Mouse (Mus musculus) midbrain, embryonic 13.5 days (tissue): ENCODE measurements around the gene Herc2. TPM values are rescaled to one million over a fixed set of nuclear protein-coding genes. Genes with fewer than 3 reads are reported as not detected.

ENCODE experiments used
- ATAC-seq: fragments of 200-750 bp; cut with Nextera tagmentation; 2 replicates; pipeline ENCODE4 v1.8.0; 2017; ENCODE audit warnings: mild to moderate bottlenecking, moderate TSS enrichment, moderate library complexity
- H3K27ac ChIP-seq: fragments of 300-500 bp; sonication (generic); 2 replicates; pipeline ENCODE4 v1.5.1; 2015; ENCODE audit warnings: inconsistent platforms, mild to moderate bottlenecking, moderate library complexity
- H3K27me3 ChIP-seq: fragments of 300-500 bp; sonication (generic); 2 replicates; pipeline ENCODE4 v1.6.1; 2015; ENCODE audit warnings: mild to moderate bottlenecking, inconsistent platforms
- H3K36me3 ChIP-seq: fragments of 300-500 bp; sonication (generic); 2 replicates; pipeline ENCODE4 v1.6.1; 2015; ENCODE audit warnings: mild to moderate bottlenecking, inconsistent platforms
- H3K4me1 ChIP-seq: fragments of 300-500 bp; sonication (generic); replicated peaks from 2 replicates; pipeline ENCODE4 v1.6.1; 2015; ENCODE audit warnings: inconsistent platforms
- H3K4me2 ChIP-seq: fragments of 300-500 bp; sonication (generic); replicated peaks from 2 replicates; pipeline ENCODE4 v1.6.1; 2015; ENCODE audit warnings: moderate library complexity, mild to moderate bottlenecking, inconsistent platforms
- H3K4me3 ChIP-seq: fragments of 300-500 bp; sonication (generic); replicated peaks from 2 replicates; pipeline ENCODE4 v1.5.1; 2015; ENCODE audit warnings: mild to moderate bottlenecking, inconsistent platforms
- H3K9ac ChIP-seq: fragments of 300-500 bp; sonication (generic); replicated peaks from 2 replicates; pipeline ENCODE4 v1.6.1; 2015; ENCODE audit warnings: mild to moderate bottlenecking, inconsistent platforms
- H3K9me3 ChIP-seq: fragments of 300-500 bp; sonication (generic); 2 replicates; pipeline ENCODE4 v1.6.1; 2016; ENCODE audit warnings: mild to moderate bottlenecking, inconsistent platforms
- WGBS: fragments of 180-500 bp; shearing (Covaris S2); methylation state at CpG from one replicate; pipeline ENCODE4 v1.1.7; 2015; 5-methylcytosine and 5-hydroxymethylcytosine counted together
- polyA plus RNA-seq: library from polyadenylated mRNA; unstranded; fragments of >200 nt; fragmentation: Nextera tagmentation; extraction: Ambion mirVana; gene quantifications from 2 replicates; pipeline ENCODE4 v1.2.1, GENCODE M21; 2015

Gene Herc2
- polyA plus RNA-seq, 1 experiment from 2014 or later = 47.4 TPM

DNA sequence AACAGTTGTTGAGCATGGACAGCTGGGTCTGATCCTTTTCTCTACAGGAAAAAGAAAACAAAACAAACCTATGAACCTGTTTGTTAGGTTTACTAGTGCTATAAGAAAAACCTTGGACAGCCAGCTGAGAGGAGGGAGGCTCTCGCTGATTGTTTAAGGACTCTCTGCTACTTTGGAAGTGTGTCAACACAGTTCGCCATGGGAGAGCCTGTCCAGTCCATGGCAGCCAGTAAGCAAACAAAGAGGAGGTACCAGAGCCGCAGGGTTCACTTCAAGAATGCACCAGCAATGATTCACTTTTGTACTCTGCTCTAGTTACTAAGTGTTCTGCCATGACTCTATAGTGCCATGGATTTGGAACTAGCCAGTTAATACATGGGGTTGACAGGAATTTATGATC, 39.1 kb downstream of the Herc2 start:
- Histone ChIP-seq H3K4me3 (no peak overlapping the region), H3K27me3 (no peaks in the 10 kb centered on the region), H3K27ac (no peak overlapping the region), H3K9me3 (no peaks in the 10 kb centered on the region), H3K4me2 (no peak overlapping the region), H3K36me3 (peaks cover 80% of the 10 kb centered on the region), H3K9ac (no peak overlapping the region), H3K4me1 (no peaks in the 10 kb centered on the region)
- 85% methylated on average over 3 of the region's 3 CpGs for WGBS
- no peak for ATAC-seq

DNA sequence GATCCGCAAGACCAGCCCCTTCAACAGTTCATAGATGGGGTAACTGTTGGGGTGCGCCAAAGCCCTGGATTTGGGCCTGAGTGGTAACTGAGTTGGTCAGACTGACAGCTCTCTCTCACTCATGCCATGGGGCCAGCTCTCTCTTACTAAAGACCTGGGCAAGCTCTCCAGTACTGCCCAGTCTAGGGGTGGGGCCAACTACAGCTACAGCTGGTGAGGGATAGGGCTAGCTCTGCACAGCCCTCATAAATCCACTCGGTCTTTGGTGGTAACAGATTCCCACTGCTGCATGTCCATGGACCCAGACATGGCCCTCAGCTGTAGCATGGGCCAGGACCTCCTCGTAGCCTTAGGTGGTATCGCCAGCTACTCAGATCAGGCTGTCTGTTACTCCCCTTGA, 41.4 kb downstream of the Herc2 start:
- Histone ChIP-seq H3K9ac (no peak overlapping the region), H3K4me3 (no peak overlapping the region), H3K27ac (no peak overlapping the region), H3K4me2 (no peak overlapping the region), H3K27me3 (no peaks in the 10 kb centered on the region), H3K9me3 (no peaks in the 10 kb centered on the region), H3K36me3 (peaks cover 83% of the 10 kb centered on the region), H3K4me1 (no peaks in the 10 kb centered on the region)
- 97% methylated on average over 5 of the region's 5 CpGs for WGBS
- peak; percentile 34; the same call in 1 of the 2 replicates for ATAC-seq

DNA sequence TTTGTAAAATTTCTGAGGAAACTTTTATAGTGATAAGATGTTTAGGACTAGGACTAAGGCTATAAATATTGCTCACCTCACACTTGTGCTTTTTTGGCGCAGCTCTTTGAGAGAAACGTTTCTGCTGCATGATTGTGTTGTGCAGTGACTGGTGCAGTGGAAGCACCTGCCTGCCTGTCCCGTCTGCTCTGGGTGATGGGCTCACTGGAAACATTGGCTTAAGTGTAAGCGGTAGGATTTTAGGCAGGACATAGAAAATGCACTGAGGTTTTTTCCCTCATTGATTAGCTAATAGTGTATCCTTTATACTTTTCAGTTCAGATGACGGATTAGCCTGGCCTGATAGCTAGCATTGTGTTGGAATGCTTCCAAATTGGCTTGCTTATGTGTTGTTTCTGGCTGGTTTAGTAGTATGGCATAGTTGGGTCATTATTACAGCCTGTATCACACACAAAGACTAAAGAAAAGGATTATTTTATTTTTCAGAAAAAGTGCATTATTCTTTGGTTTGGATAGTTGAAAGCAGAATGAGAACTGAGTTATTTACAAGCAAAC, 52.4 kb downstream of the Herc2 start:
- no peak for ATAC-seq
- Histone ChIP-seq H3K4me2 (no peak overlapping the region), H3K4me1 (no peaks in the 10 kb centered on the region), H3K27ac (no peak overlapping the region), H3K27me3 (no peaks in the 10 kb centered on the region), H3K9ac (no peak overlapping the region), H3K36me3 (peaks cover 72% of the 10 kb centered on the region), H3K4me3 (no peak overlapping the region), H3K9me3 (no peaks in the 10 kb centered on the region)
- 83% methylated on average over 5 of the region's 5 CpGs for WGBS

DNA sequence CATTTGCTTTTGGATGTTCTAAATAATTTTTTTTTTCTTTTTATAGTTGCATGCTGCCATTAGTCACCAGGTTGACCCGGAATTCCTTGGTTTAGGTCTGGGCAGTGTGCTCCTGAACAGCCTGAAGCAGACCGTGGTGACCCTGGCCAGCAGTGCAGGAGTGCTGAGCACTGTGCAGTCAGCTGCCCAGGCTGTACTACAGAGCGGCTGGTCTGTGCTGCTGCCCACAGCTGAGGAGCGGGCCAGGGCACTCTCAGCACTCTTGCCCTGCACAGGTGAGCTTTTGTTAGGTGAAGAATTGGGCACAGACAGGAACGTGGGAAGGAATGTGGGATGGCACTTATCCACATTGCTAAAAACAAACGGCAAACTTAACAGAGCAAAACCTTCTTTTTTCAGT, 63.0 kb downstream of the Herc2 start:
- Histone ChIP-seq H3K4me1 (no peaks in the 10 kb centered on the region), H3K9me3 (no peaks in the 10 kb centered on the region), H3K27me3 (no peaks in the 10 kb centered on the region), H3K27ac (no peak overlapping the region), H3K36me3 (peaks cover 54% of the 10 kb centered on the region), H3K4me3 (no peak overlapping the region), H3K9ac (no peak overlapping the region), H3K4me2 (no peak overlapping the region)
- ATAC-seq = no peak
- 91% methylated on average over 6 of the region's 6 CpGs for WGBS

DNA sequence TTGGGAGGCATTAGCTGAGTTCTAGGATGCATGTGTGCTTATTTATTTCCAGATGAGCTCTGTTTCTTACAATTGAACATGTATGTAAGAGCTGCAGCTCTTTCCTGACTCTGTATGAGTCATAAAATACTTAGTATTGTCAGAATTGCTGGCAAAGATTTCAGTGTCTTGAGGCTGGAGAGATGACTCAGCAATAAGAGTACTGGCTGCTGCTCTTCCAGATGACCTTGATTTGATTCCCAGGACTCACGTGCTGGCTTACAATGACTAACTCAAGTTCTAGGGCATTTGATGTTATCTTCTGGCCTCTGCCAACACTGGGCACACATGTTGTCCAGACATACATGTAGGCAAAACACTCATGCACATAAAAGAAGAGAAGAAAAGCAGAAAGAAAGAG, 64.2 kb downstream of the Herc2 start:
- Histone ChIP-seq H3K27ac (no peak overlapping the region), H3K4me3 (no peak overlapping the region), H3K9ac (no peak overlapping the region), H3K4me2 (no peak overlapping the region), H3K4me1 (no peaks in the 10 kb centered on the region), H3K27me3 (no peaks in the 10 kb centered on the region), H3K9me3 (no peaks in the 10 kb centered on the region), H3K36me3 (peaks cover 43% of the 10 kb centered on the region)
- 87% methylated on average over 1 of the region's 1 CpGs for WGBS
- no peak for ATAC-seq

DNA sequence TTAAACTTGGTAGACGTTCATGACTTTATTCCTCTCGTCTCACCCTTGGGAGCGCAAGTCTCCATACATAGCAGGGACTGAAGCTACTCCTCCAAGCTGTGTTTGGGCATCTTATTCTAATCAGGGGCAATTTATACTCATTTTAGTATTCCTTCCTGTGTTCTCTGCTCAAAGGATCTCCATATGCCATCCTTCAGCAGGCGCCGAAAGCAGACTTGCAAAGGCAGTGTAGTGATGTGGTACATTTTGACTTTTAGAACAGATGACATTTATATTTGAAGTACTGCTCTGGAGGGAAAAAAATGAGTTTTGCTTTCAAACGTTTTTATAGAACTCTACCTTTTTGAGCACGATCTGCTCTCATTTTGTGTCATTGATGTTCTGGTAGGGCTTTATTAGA, 71.0 kb downstream of the Herc2 start:
- Histone ChIP-seq H3K4me1 (no peaks in the 10 kb centered on the region), H3K9ac (no peak overlapping the region), H3K36me3 (peaks cover 50% of the 10 kb centered on the region), H3K27ac (no peak overlapping the region), H3K4me2 (no peak overlapping the region), H3K27me3 (no peaks in the 10 kb centered on the region), H3K9me3 (no peaks in the 10 kb centered on the region), H3K4me3 (no peak overlapping the region)
- WGBS = 92% methylated on average over 7 of the region's 7 CpGs
- ATAC-seq = no peak

DNA sequence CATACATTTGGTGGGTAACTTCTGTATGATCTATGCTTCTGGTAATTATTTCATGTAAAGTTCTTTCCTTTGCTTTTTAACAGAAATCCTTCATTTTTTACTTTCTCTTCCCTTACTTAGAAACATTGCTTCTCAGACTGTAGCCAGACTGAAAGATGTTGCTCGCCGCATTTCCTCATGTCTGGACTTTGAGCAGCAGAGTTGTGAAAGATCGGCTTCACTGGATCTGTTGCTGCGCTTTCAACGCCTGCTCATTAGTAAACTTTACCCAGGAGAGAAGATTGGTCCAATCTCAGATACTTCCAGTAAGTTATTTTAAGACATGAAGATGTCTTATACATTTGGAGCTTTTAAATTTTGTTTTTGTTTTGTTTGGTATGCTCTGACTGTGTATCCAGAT, 71.4 kb downstream of the Herc2 start:
- H3K4me2 ChIP-seq = no peak overlapping the region
- ATAC-seq = no peak

DNA sequence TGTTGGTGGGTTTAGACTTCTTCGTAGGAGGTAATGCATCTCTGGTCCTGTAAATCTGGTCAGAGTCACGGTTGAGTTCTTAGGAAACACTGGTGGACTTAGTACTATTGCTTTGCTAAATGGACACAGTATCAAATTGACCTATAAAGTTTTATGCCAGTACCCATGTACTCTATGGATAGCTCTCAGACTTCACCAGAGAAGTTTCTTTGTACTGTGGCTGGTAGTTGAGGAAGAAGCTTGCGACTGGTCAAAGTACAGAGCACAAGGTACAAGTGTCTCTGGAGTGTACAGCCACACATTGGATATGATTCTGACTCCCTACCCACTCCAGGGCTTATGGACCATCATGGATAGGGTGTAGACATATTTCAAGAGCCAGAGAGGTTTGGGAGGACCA, 78.1 kb downstream of the Herc2 start:
- H3K36me3 ChIP-seq = peaks cover 49% of the 10 kb centered on the region
- ATAC-seq = no peak

More for the DNA sequence above, 71.4 kb downstream of the Herc2 start:
- Histone ChIP-seq H3K27ac (no peak overlapping the region), H3K4me3 (no peak overlapping the region), H3K9ac (no peak overlapping the region), H3K9me3 (no peaks in the 10 kb centered on the region), H3K36me3 (peaks cover 51% of the 10 kb centered on the region), H3K27me3 (no peaks in the 10 kb centered on the region), H3K4me1 (no peaks in the 10 kb centered on the region)
- 98% methylated on average over 5 of the region's 5 CpGs for WGBS

DNA sequence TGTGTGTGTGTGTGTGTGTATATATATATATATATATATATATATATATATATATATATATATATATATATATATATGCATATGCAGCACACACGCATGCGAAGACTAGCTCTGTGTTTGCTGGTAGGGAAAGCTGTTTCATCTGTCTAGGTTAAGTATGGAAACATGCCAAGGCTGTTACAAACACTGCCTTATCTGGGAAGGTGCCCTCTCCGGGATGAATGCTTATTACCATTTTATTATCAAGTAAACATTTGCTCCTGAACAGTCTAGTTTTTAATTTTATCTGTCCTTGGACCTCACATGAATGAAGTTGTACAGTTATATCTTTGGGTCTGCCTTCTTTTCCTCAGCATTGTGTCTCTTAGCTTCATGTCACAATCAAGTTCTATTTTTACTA, 79.6 kb downstream of the Herc2 start:
- Histone ChIP-seq H3K4me2 (no peak overlapping the region), H3K27ac (no peak overlapping the region), H3K4me3 (no peak overlapping the region), H3K9ac (no peak overlapping the region), H3K36me3 (peaks cover 57% of the 10 kb centered on the region), H3K27me3 (no peaks in the 10 kb centered on the region), H3K9me3 (no peaks in the 10 kb centered on the region), H3K4me1 (no peaks in the 10 kb centered on the region)
- ATAC-seq = no peak
- 96% methylated on average over 3 of the region's 3 CpGs for WGBS

More for the DNA sequence above, 78.1 kb downstream of the Herc2 start:
- no peak overlapping the region for H3K4me2 ChIP-seq
- no peak overlapping the region for H3K4me3 ChIP-seq
- H3K27ac ChIP-seq = no peak overlapping the region
- H3K9me3 ChIP-seq = no peaks in the 10 kb centered on the region
- H3K4me1 ChIP-seq = no peaks in the 10 kb centered on the region
- 95% methylated on average over 3 of the region's 3 CpGs for WGBS
- H3K9ac ChIP-seq = no peak overlapping the region
- H3K27me3 ChIP-seq = no peaks in the 10 kb centered on the region

DNA sequence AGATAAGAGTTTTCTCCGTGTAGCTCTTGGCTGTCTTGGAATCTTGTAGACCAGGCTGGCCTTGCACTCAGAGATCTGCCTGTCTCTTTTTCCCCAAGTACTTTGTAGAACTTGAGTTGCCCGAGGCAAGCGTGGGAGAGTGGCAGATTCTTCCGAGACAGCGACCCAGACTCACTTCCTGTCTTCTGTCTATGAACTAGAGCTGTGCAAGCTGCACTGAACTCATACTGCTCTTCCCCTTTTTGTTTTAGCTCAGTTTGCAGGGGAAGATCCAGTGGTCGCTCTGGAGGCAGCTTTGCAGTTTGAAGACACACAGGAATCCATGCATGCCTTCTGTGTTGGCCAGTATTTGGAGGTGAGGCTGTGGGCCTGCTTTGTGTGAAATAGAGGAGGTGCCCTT, 81.6 kb downstream of the Herc2 start:
- ATAC-seq = no peak
- WGBS = 91% methylated on average over 6 of the region's 6 CpGs
- H3K27me3 ChIP-seq = no peaks in the 10 kb centered on the region

DNA sequence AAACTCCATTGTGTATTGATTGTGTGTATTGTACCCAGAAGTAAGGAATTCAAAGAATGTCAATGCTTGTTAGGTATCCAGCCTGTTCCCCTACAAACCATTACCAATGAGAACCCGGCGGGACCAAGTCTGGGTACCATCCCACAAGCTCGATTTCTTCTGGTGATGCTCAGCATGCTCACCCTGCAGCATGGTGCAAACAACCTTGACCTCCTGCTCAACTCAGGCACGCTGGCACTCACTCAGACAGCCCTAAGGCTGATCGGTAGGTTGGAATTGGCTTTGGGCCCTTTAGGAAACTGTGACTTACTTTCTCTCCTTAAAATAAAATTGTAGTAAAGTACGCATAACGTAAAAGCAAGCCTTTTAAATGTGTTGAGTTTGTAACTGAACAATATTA, 88.7 kb downstream of the Herc2 start:
- H3K9ac ChIP-seq = no peak overlapping the region
- WGBS = 93% methylated on average over 7 of the region's 7 CpGs
- H3K9me3 ChIP-seq = no peaks in the 10 kb centered on the region
- no peak overlapping the region for H3K4me2 ChIP-seq
- H3K4me3 ChIP-seq = no peak overlapping the region
- H3K27me3 ChIP-seq = no peaks in the 10 kb centered on the region
- no peak overlapping the region for H3K27ac ChIP-seq
- ATAC-seq = no peak
- H3K4me1 ChIP-seq = no peaks in the 10 kb centered on the region
- H3K36me3 ChIP-seq = peaks cover 57% of the 10 kb centered on the region

More for the DNA sequence above, 81.6 kb downstream of the Herc2 start:
- no peak overlapping the region for H3K4me3 ChIP-seq
- H3K9ac ChIP-seq = no peak overlapping the region
- H3K4me1 ChIP-seq = no peaks in the 10 kb centered on the region
- no peaks in the 10 kb centered on the region for H3K9me3 ChIP-seq
- no peak overlapping the region for H3K4me2 ChIP-seq
- no peak overlapping the region for H3K27ac ChIP-seq
- peaks cover 59% of the 10 kb centered on the region for H3K36me3 ChIP-seq

DNA sequence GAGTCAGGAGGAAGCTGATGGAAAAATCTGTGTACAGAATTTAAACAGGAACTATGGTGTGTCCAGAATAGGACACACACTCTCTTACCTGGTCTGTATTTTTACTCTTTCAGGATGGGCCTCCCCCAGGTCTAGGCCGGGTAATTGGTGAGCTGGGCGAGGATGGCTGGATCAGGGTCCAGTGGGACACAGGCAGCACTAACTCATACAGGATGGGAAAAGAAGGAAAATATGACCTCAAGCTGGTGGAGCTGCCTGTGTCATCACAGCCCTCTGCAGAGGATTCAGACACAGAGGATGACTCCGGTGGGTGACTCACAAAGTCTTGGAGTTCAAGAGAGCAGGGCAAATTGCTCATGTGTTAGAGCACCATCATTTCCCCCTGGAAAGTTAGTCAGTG, 96.4 kb downstream of the Herc2 start:
- Histone ChIP-seq H3K9me3 (no peaks in the 10 kb centered on the region), H3K4me3 (no peak overlapping the region), H3K4me2 (no peak overlapping the region), H3K9ac (no peak overlapping the region), H3K27ac (no peak overlapping the region), H3K27me3 (no peaks in the 10 kb centered on the region), H3K4me1 (no peaks in the 10 kb centered on the region), H3K36me3 (peaks cover 58% of the 10 kb centered on the region)
- WGBS = 99% methylated on average over 3 of the region's 3 CpGs
- ATAC-seq = no peak

DNA sequence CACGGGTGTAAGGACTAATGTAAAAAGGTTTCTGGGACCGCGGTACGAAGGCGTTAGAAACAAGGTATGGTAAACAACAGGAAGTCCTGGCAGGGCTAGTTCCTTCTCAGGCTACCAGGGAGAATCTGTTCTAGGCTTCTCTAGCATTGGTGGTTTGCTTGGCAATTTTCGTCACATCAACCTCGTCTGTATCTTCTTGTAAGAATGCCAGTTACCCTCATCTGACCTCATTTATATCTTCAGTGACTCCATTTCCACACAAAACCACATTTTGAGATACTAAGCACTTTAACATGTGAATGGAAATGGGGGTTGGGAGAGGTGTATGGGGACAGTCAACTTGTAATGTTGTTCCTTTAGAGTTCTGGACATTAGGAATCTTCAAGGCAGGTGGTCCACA, 98.9 kb downstream of the Herc2 start:
- no peaks in the 10 kb centered on the region for H3K4me1 ChIP-seq
- H3K27ac ChIP-seq = no peak overlapping the region
- no peak for ATAC-seq
- no peaks in the 10 kb centered on the region for H3K9me3 ChIP-seq
- no peaks in the 10 kb centered on the region for H3K27me3 ChIP-seq
- no peak overlapping the region for H3K4me3 ChIP-seq
- H3K9ac ChIP-seq = no peak overlapping the region
- H3K4me2 ChIP-seq = no peak overlapping the region
- H3K36me3 ChIP-seq = peaks cover 72% of the 10 kb centered on the region
- WGBS = 94% methylated on average over 7 of the region's 7 CpGs
